In the genomic region with DNA sequence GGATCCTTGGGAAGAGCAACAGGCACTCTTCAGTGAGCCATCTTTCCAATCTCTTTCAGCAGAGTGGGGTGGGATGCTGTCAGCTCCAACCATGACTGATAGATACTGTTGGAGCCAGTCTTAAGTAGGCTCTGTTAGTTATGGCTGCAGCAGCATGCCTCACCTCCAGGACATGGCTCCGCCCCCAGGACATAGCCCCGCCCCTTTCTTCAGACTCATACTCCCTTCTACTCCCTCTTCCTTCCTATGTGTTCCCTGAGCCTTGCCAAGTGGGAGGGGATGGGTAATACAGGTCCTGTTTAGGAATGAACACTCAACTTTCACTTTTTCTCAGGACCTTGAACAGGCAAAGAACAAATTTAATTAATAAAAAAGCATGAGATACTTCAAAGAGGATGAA, we compare ENCODE assay signal across 15 mouse cellular contexts.
"Had no signal": no experiment of that assay in that cellular context is flagged by ENCODE, and none has a peak within 500 bp of the region (broad histone marks: within the 10 kb centered on the region; RNA-seq: fewer than 3 reads in every experiment).

No protein-coding gene starts in this region.

- DNase-seq: kidney, adult 2 months; left cerebral cortex, postnatal 4 days; lung, adult 18-20 months; retina, postnatal 1 day; right cerebral cortex, postnatal 14 days; thymus, postnatal 4 days had no signal

- H3K27ac ChIP-seq: intestine, embryonic 15.5 days; layer of hippocampus, adult 2 months; limb, embryonic 13.5 days; liver, embryonic 14.5 days; midbrain, embryonic 12.5 days; neural tube, embryonic 13.5 days; stomach, embryonic 15.5 days had no signal

- H3K9me3 ChIP-seq: intestine, embryonic 15.5 days; midbrain, embryonic 12.5 days; neural tube, embryonic 13.5 days; stomach, embryonic 15.5 days had no signal

- H3K36me3 ChIP-seq: intestine, embryonic 15.5 days; limb, embryonic 13.5 days; midbrain, embryonic 12.5 days; neural tube, embryonic 13.5 days; stomach, embryonic 15.5 days had no signal

- H3K27me3 ChIP-seq: intestine, embryonic 15.5 days; limb, embryonic 13.5 days; neural tube, embryonic 13.5 days; stomach, embryonic 15.5 days had no signal

- H3K4me1 ChIP-seq: stomach, embryonic 15.5 days had no signal

- ATAC-seq: intestine, embryonic 15.5 days; lung, postnatal 0 days; midbrain, embryonic 16.5 days had no signal

- H3K4me2 ChIP-seq: intestine, embryonic 15.5 days; limb, embryonic 13.5 days; midbrain, embryonic 12.5 days; neural tube, embryonic 13.5 days; stomach, embryonic 15.5 days had no signal

- H3K9ac ChIP-seq: intestine, embryonic 15.5 days; limb, embryonic 13.5 days; liver, embryonic 14.5 days; midbrain, embryonic 12.5 days; neural tube, embryonic 13.5 days; stomach, embryonic 15.5 days had no signal

- H3K4me3 ChIP-seq: intestine, embryonic 15.5 days; layer of hippocampus, adult 2 months; limb, embryonic 13.5 days; midbrain, embryonic 12.5 days; neural tube, embryonic 13.5 days; stomach, embryonic 15.5 days had no signal
